Mouse (Mus musculus): ENCODE measurements at regions not wholly inside any gene's neighbourhood (a gene's known extent, or its start where the extent isn't known, plus 50 kb on each side); places are given as distances from the start of the nearest gene placed in this dataset.
A peak's percentile ranks its signal among the peaks of the same experiment; 100 is the strongest.

GRCm38 (mm10) chr7:40680993-40681392 is 217.1 kb upstream of the Vstm2b start:
- H3K27me3 ChIP-seq = peaks cover 29% of the 10 kb centered on the region; the same call in 1 of the 2 replicates
- no peaks in the 10 kb centered on the region for H3K9me3 ChIP-seq
- WGBS = 31% methylated on average over 6 of the region's 6 CpGs
- ATAC-seq (ENCODE audit: low FRiP score) = peak; percentile 76
- peaks cover 12% of the 10 kb centered on the region; the same call in 1 of the 2 replicates for H3K4me1 ChIP-seq (replicated peaks)
- no peaks in the 10 kb centered on the region for H3K36me3 ChIP-seq
- no peak overlapping the region for H3K4me2 ChIP-seq
- no peak overlapping the region for H3K27ac ChIP-seq
- no peak overlapping the region for H3K4me3 ChIP-seq
- H3K9ac ChIP-seq = no peak overlapping the region

- Histone ChIP-seq H3K4me2 (no peak overlapping the region), H3K9ac (no peak overlapping the region), H3K36me3 (no peaks in the 10 kb centered on the region), H3K4me3 (no peak overlapping the region), H3K27me3 (peaks cover 27% of the 10 kb centered on the region; the same call in 1 of the 2 replicates), H3K9me3 (no peaks in the 10 kb centered on the region), H3K27ac (no peak overlapping the region), H3K4me1 (replicated peaks) (peaks cover 12% of the 10 kb centered on the region; the same call in 1 of the 2 replicates)
- 78% methylated on average over 1 of the region's 1 CpGs for WGBS
- no peak for ATAC-seq (ENCODE audit: low FRiP score)
These were observed 215.0 kb upstream of the Vstm2b start for GRCm38 (mm10) chr7:40683176-40683575.

GRCm38 (mm10) chr7:40683641-40684040 is 214.5 kb upstream of the Vstm2b start:
- Histone ChIP-seq H3K4me2 (no peak overlapping the region), H3K9ac (no peak overlapping the region), H3K36me3 (no peaks in the 10 kb centered on the region), H3K4me1 (replicated peaks) (peaks cover 12% of the 10 kb centered on the region; the same call in 1 of the 2 replicates), H3K27ac (no peak overlapping the region), H3K9me3 (no peaks in the 10 kb centered on the region), H3K27me3 (peaks cover 22% of the 10 kb centered on the region; the same call in 1 of the 2 replicates), H3K4me3 (no peak overlapping the region)
- WGBS = 48% methylated on average over 3 of the region's 3 CpGs
- no peak for ATAC-seq (ENCODE audit: low FRiP score)

- Histone ChIP-seq H3K27ac (no peak overlapping the region), H3K27me3 (peaks cover 11% of the 10 kb centered on the region; the same call in 1 of the 2 replicates), H3K4me3 (no peak overlapping the region), H3K9ac (no peak overlapping the region), H3K4me2 (no peak overlapping the region), H3K4me1 (replicated peaks) (no peaks in the 10 kb centered on the region), H3K9me3 (no peaks in the 10 kb centered on the region), H3K36me3 (no peaks in the 10 kb centered on the region)
- ATAC-seq (ENCODE audit: low FRiP score) = no peak
- WGBS = 91% methylated on average over 3 of the region's 3 CpGs
These were observed 211.1 kb upstream of the Vstm2b start for GRCm38 (mm10) chr7:40687005-40687404.

GRCm38 (mm10) chr7:40688546-40688945 is 209.6 kb upstream of the Vstm2b start:
- ATAC-seq (ENCODE audit: low FRiP score) = no peak
- Histone ChIP-seq H3K4me2 (no peak overlapping the region), H3K9ac (no peak overlapping the region), H3K9me3 (no peaks in the 10 kb centered on the region), H3K36me3 (no peaks in the 10 kb centered on the region), H3K27ac (no peak overlapping the region), H3K4me1 (replicated peaks) (no peaks in the 10 kb centered on the region), H3K27me3 (0 out of 2 replicates have a peak, but pooled peaks cover 2% of the 10 kb centered on the region), H3K4me3 (no peak overlapping the region)
- 77% methylated on average over 4 of the region's 4 CpGs for WGBS

GRCm38 (mm10) chr7:40693755-40694154 is 204.4 kb upstream of the Vstm2b start:
- WGBS = 72% methylated on average over 5 of the region's 5 CpGs

GRCm38 (mm10) chr7:40697551-40697950 is 200.6 kb upstream of the Vstm2b start:
- 0 out of 2 replicates have a peak, but pooled peaks cover 4% of the 10 kb centered on the region for H3K4me1 ChIP-seq (replicated peaks)
- no peak overlapping the region for H3K27ac ChIP-seq
- H3K9me3 ChIP-seq = no peaks in the 10 kb centered on the region
- H3K4me3 ChIP-seq = no peak overlapping the region
- no peak for ATAC-seq (ENCODE audit: low FRiP score)
- H3K36me3 ChIP-seq = no peaks in the 10 kb centered on the region
- 83% methylated on average over 8 of the region's 8 CpGs for WGBS
- H3K27me3 ChIP-seq = no peaks in the 10 kb centered on the region
- no peak overlapping the region for H3K9ac ChIP-seq
- no peak overlapping the region for H3K4me2 ChIP-seq

More at GRCm38 (mm10) chr7:40693755-40694154, 204.4 kb upstream of the Vstm2b start:
- no peak overlapping the region for H3K4me3 ChIP-seq
- H3K4me1 ChIP-seq (replicated peaks) = no peaks in the 10 kb centered on the region
- H3K9ac ChIP-seq = no peak overlapping the region
- no peak overlapping the region for H3K4me2 ChIP-seq
- H3K9me3 ChIP-seq = no peaks in the 10 kb centered on the region
- H3K27me3 ChIP-seq = no peaks in the 10 kb centered on the region
- no peak overlapping the region for H3K27ac ChIP-seq
- no peaks in the 10 kb centered on the region for H3K36me3 ChIP-seq
- no peak for ATAC-seq (ENCODE audit: low FRiP score)

GRCm38 (mm10) chr7:40698309-40698708 is 199.8 kb upstream of the Vstm2b start:
- no peak overlapping the region for H3K27ac ChIP-seq
- no peaks in the 10 kb centered on the region for H3K27me3 ChIP-seq
- 71% methylated on average over 3 of the region's 3 CpGs for WGBS
- H3K4me2 ChIP-seq = no peak overlapping the region
- H3K4me3 ChIP-seq = no peak overlapping the region
- ATAC-seq (ENCODE audit: low FRiP score) = no peak
- H3K36me3 ChIP-seq = no peaks in the 10 kb centered on the region
- H3K9ac ChIP-seq = no peak overlapping the region
- H3K9me3 ChIP-seq = no peaks in the 10 kb centered on the region
- H3K4me1 ChIP-seq (replicated peaks) = 0 out of 2 replicates have a peak, but pooled peaks cover 4% of the 10 kb centered on the region

GRCm38 (mm10) chr7:40699633-40700032 is 198.5 kb upstream of the Vstm2b start:
- Histone ChIP-seq H3K4me1 (replicated peaks) (0 out of 2 replicates have a peak, but pooled peaks cover 4% of the 10 kb centered on the region), H3K9ac (no peak overlapping the region), H3K4me2 (no peak overlapping the region), H3K27ac (no peak overlapping the region), H3K36me3 (no peaks in the 10 kb centered on the region), H3K4me3 (no peak overlapping the region), H3K27me3 (no peaks in the 10 kb centered on the region), H3K9me3 (no peaks in the 10 kb centered on the region)
- 92% methylated on average over 1 of the region's 1 CpGs for WGBS
- ATAC-seq (ENCODE audit: low FRiP score) = no peak

GRCm38 (mm10) chr7:40700656-40701055 is 197.5 kb upstream of the Vstm2b start:
- Histone ChIP-seq H3K4me3 (no peak overlapping the region), H3K4me1 (replicated peaks) (0 out of 2 replicates have a peak, but pooled peaks cover 4% of the 10 kb centered on the region), H3K4me2 (no peak overlapping the region), H3K36me3 (no peaks in the 10 kb centered on the region), H3K27ac (no peak overlapping the region), H3K27me3 (no peaks in the 10 kb centered on the region), H3K9ac (no peak overlapping the region), H3K9me3 (no peaks in the 10 kb centered on the region)
- 63% methylated on average over 5 of the region's 5 CpGs for WGBS
- no peak for ATAC-seq (ENCODE audit: low FRiP score)

GRCm38 (mm10) chr7:40702191-40703045 is 195.7 kb upstream of the Vstm2b start:
- H3K9me3 ChIP-seq = no peaks in the 10 kb centered on the region
- H3K9ac ChIP-seq = no peak overlapping the region
- H3K27ac ChIP-seq = no peak overlapping the region
- no peak for ATAC-seq (ENCODE audit: low FRiP score)
- H3K27me3 ChIP-seq = no peaks in the 10 kb centered on the region
- 81% methylated on average over 5 of the region's 5 CpGs for WGBS
- H3K4me2 ChIP-seq = no peak overlapping the region
- H3K36me3 ChIP-seq = no peaks in the 10 kb centered on the region
- no peak overlapping the region for H3K4me3 ChIP-seq
- H3K4me1 ChIP-seq (replicated peaks) = 0 out of 2 replicates have a peak, but pooled peaks cover 4% of the 10 kb centered on the region

GRCm38 (mm10) chr7:40708231-40708630 is 189.9 kb upstream of the Vstm2b start:
- no peak for ATAC-seq (ENCODE audit: low FRiP score)
- 83% methylated on average over 2 of the region's 2 CpGs for WGBS
- no peaks in the 10 kb centered on the region for H3K27me3 ChIP-seq

GRCm38 (mm10) chr7:40717991-40718390 is 180.1 kb upstream of the Vstm2b start:
- Histone ChIP-seq H3K4me2 (no peak overlapping the region), H3K4me1 (replicated peaks) (no peaks in the 10 kb centered on the region), H3K27me3 (no peaks in the 10 kb centered on the region), H3K27ac (no peak overlapping the region), H3K9me3 (no peaks in the 10 kb centered on the region), H3K36me3 (no peaks in the 10 kb centered on the region), H3K4me3 (no peak overlapping the region), H3K9ac (no peak overlapping the region)
- no peak for ATAC-seq (ENCODE audit: low FRiP score)
- WGBS = 80% methylated on average over 6 of the region's 6 CpGs

More at GRCm38 (mm10) chr7:40708231-40708630, 189.9 kb upstream of the Vstm2b start:
- H3K9ac ChIP-seq = no peak overlapping the region
- H3K9me3 ChIP-seq = no peaks in the 10 kb centered on the region
- H3K36me3 ChIP-seq = no peaks in the 10 kb centered on the region
- no peaks in the 10 kb centered on the region for H3K4me1 ChIP-seq (replicated peaks)
- no peak overlapping the region for H3K4me3 ChIP-seq
- no peak overlapping the region for H3K27ac ChIP-seq
- no peak overlapping the region for H3K4me2 ChIP-seq

Data from hindbrain, embryonic 13.5 days (tissue).